Mouse (Mus musculus) spleen, adult 18-20 months (tissue): ENCODE results near the gene Tmem88b.

Experiments
- DNase-seq, 2 experiments: peaks; one replicate each; pipeline ENCODE4 v3.0.0; 2022; ENCODE audit warnings: mixed read lengths in 2 of 2

The Tmem88b gene

DNA sequence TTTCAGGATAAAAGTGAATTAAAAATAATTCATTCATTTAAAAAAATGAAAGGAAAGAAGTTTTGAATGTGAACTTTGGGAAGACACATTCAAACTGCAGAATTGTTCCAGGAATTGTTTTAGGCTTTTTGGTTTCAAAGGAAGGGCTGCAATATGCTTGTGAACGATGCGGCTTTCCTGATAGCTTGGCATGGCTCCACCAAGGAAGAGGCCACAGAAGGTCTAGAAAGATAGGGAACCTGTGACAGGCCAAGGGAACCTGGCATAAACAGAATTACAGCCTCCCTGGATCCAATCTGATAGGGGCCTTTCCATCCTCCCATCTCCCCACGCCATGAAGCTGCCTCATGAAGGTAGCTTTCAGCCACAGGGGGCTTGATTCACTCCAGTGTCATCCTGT, 2.6 kb upstream of the Tmem88b start:
- no peak for DNase-seq

- no peak for DNase-seq
Measured at GRCm38 (mm10) chr4:155785246-155785645, 428 bp downstream of the Tmem88b start.

DNA sequence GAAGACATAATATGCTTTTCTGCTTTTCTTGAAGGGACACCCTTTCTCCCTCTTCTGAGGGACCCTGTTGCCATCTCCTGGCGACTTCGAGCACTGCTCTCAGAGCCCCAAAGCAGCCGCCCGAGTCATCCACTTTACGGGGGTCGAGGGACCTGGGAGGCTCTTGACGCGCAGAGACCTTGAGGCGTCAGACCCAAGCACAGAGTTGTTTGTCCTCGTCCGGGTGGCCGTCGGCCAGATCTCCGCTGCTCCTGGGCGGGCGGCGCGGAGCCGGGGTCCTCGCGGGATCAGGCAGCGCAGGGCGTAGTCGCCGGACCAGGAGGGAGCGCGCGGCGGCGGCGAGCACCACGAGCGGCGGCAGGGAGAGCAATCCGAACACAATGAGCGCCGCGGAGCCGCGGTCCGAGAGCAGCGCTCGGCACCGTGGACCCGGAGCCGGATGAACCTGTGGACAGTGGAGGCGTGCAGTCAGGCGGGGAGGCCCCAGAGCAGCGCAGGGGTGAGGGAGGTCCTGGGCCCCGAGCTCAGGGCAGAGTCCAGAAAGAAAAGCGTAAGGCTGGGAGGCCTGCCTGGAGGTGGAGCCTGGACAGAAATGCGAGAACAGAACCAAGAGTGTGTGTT, 1.5 kb downstream of the Tmem88b start:
- DNase-seq: peak; percentile 44 to 71

DNA sequence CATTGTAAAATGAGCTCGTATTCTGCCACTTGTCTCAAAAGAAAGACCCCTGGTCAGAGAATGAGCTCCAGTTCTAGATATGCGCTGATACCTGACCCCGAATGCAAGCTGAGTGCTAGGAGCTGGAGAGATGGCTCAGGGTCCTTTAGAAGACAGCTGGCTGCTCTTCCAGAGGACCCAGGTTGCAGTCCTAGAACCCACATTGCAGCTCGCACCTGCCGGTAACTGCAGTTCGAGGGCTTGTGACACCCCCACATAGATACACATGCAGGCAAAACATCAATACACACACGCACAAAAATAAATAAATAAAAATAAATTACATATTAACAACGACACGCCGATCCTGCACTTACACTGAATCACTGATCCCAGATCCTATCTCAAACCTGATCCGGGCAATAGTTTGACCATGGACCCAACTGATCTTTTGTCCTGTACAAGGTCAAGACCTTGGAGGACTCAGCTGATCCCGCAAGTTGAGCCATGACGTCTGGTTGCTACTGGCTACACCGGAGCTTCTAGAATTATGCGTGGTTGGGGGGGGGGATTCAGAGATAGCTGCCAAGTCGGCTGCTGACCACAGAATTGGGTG, 2.1 kb downstream of the Tmem88b start:
- DNase-seq: no peak

GRCm38 (mm10) chr4:155780895-155781294, 4.8 kb downstream of the Tmem88b start:
- DNase-seq: no peak

- no peak for DNase-seq
Measured at GRCm38 (mm10) chr4:155779498-155779897, 6.2 kb downstream of the Tmem88b start.

GRCm38 (mm10) chr4:155777816-155778215, 7.9 kb downstream of the Tmem88b start:
- DNase-seq: no peak

- no peak for DNase-seq
Measured at GRCm38 (mm10) chr4:155776704-155777335, 8.9 kb downstream of the Tmem88b start.

- no peak for DNase-seq
Measured at GRCm38 (mm10) chr4:155775855-155776254, 9.8 kb downstream of the Tmem88b start.

GRCm38 (mm10) chr4:155774971-155775740, 10.5 kb downstream of the Tmem88b start:
- peak; percentile 35 to 40 for DNase-seq

GRCm38 (mm10) chr4:155774280-155774754, 11.4 kb downstream of the Tmem88b start, which contains the start of gene Vwa1:
TSS of gene Vwa1 (minus strand) at chr4:155774698.
- peak; percentile 76 to 86 for DNase-seq

- DNase-seq: no peak
Measured at GRCm38 (mm10) chr4:155773335-155774078, 12.2 kb downstream of the Tmem88b start.

DNA sequence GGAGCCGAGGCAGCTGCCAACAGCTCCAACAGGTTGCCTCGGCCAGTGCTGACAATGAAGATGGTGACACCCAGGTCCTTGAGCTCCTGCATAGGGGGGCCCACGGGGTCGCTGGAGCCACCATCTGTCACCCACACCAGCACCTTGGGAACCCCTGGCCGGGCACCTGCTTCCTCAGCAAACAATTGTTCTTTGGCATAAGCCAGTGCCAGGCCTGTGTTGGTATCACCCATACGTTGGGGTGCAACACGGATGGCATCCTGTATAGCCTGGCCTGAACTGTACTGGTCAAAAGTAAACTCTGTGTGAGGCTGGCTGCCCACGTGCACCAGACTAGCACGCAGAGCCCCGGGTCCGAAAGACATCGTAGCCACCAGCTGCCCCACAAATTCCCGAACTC, 12.9 kb downstream of the Tmem88b start:
- no peak for DNase-seq

- DNase-seq: no peak
Measured at GRCm38 (mm10) chr4:155771706-155772105, 14.0 kb downstream of the Tmem88b start.

DNA sequence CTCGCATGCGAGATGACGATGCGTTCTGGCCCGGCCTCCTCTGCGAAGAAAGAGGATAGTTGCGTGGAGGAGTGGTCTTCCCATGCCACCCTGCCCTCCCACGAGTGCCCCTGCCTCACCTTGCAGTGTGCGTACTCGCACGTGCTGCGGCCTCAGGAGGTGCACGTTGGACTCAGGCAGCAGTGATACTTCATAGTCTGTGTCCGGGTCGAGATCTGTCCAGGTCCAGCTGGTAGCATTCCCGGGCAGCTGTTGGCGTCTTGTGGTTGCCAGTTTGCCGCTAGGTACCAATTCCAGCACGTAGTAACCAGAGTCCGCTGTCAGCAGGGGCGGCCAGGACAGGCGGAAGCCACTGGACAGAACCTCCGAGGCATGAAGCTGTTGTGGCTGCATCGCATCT, 15.0 kb downstream of the Tmem88b start:
- DNase-seq: no peak

DNA sequence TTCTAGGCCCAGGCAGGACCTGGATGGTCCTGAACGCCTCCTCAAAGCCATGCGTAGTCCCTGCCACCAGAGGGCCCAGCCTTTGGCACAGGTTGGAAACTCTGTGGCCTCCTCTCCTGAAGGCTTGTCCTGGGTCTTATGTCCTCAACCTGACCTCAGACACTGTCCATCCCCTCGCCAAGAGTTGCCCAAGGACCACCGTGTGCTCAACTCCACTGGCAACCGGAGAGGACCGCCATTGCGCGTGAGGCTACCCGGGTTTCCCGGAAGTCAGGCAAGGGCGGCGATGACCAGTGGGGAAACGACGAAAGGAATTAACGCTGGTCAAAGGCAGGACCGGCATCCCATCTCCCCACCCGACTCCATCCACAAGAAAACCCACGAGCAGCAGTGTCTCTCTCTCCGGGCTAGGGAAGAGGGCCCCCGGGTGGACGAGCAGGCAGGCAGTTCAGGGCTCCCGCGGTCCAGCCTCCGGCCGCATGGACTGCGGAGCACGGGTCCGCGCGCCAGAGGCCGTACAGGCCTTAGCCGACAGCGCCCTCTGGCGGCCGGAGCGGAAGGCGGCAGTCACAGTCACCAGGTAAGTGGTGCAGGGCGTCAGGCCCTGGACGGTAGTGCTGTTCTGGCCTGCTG, 15.7 kb downstream of the Tmem88b start:
- peak; percentile 72 to 87 for DNase-seq

DNA sequence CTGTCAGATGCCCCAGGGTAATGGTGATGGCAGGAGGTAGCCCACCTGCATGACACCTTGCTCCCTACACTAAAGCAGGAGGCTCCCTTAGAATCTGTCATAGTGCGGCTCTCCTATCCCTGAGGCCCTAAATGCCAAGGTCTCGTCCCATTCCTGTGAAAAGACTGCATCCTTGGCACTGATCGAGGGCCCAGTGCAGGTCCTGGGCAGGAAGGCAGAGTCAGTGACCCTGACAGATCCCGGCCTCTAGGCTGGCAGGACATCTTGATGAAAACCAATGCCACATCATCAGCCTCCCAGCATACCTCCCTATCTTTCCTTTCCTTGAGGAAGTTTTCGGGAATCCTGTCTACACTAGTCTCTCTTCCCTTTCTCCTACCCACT, 16.2 kb downstream of the Tmem88b start:
- no peak for DNase-seq

DNA sequence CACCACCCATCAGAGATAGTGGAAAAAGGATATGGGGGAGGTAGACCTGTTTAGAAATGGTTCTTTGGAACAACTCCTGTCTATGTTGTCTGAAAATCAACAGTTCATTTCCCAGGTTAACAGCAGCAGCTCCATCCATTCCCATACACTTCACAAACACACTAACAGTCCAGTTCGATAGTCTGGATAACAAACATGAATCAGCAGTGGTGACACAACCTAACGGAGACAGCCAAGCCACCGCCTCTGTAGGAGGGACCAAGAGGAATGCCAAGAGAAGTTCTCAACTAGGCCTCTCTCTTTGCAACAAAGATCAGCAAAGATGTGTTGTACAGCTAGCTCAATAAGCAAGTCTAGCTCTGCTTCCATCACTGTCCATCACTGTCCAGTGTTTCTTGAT, 23.3 kb downstream of the Tmem88b start:
- DNase-seq: no peak

DNA sequence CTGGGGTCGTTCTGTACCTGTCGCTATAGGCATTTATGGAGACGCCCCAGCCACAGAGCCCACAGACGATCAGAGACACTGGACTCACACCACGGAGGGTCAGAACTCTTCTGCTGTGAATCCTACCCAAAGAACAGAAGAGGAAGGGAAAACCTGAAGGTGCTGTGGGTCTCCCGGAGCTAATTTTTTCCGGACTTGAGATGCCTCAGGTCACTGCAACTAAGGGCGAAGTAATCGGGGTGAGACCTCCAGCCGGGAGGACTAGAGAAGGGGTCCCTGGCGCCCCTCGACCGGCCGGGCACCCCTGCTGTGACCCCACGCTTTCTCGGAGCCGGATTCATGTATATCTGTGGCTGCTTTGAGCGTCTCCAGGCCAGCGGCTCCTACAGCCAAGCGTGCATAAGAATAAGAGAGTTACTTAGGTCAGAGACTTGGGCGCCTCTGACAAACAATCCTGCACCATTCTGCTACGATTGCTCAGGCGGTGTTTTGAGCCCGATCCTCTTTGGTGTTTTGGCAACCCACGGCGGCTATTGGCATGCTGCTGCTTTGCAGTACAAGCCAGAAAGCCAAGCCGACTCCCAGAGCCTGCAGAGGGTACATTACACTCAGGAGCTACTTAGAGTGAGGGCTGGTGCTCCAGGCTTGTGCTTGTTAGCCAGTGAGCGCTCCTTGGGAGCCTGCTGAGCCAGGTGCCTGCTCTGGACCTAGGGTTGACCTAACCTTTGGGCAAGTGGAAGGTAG, 24.1 kb downstream of the Tmem88b start:
- no peak for DNase-seq

DNA sequence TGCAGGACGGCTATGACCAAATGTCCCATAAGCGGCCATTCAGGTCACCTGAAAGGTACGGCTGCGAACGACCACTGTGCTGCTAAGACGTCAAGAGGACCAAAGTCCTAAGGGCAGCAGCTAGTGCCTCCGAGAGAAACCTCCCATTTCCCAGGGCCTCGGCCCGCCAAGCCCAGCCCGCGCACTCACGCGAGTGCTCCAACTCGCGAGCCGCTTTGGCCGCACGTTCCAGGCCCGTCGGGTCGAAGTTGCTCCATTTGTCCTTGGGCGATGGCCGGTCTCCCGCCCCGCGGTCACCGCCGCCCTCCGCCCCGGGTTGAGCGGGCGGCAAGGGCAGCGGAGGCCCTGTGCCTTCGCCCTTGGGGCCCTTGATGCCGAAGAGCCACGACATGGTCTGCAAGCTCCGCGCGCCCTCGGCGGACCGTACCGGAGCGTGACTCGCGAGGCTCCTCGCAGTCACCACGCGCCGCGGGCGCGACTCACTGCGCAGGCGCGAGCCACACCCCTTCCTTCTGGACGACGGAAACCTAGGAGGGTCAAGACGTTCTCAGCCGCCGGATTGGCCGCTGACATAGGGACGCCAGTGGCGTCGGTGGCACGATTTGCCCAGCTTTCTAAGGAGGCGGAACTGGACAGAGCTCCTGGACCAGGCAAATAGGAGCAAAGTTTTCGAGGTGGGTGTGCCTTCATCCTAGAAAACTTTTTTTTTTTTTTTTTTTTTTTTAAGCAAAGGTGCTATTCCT, 24.9 kb downstream of the Tmem88b start, which contains the start of gene Atad3a:
TSS of gene Atad3a (minus strand) at position 481 of the 743 bp plus-strand sequence.
- peak; percentile 92 to 96 for DNase-seq
